Mouse (Mus musculus) embryonic facial prominence, embryonic 10.5 days (tissue): ENCODE data around the gene Myo1h. TPM values are rescaled to one million over a fixed set of nuclear protein-coding genes. Genes with fewer than 3 reads are reported as not detected.

Experiments
- DNase-seq: peaks from one replicate; pipeline ENCODE4 v3.0.0-alpha.2; 2017; ENCODE audit warnings: low spot score
- H3K27ac ChIP-seq: fragments of 300-500 bp; sonication (generic); replicated peaks from 2 replicates; pipeline ENCODE4 v1.5.1; 2016; ENCODE audit warnings: mild to moderate bottlenecking
- H3K27me3 ChIP-seq: fragments of 300-500 bp; sonication (generic); replicated peaks from 2 replicates; pipeline ENCODE4 v1.6.1; 2016; ENCODE audit warnings: low read depth, mild to moderate bottlenecking; ENCODE audit not compliant: poor library complexity, severe bottlenecking
- H3K36me3 ChIP-seq: fragments of 300-500 bp; sonication (generic); replicated peaks from 2 replicates; pipeline ENCODE4 v1.6.1; 2016; ENCODE audit warnings: mild to moderate bottlenecking, moderate library complexity
- H3K4me1 ChIP-seq: fragments of 300-500 bp; sonication (generic); 2 replicates; pipeline ENCODE4 v1.6.1; 2016
- H3K4me3 ChIP-seq: fragments of 300-500 bp; sonication (generic); 2 replicates; pipeline ENCODE4 v1.5.1; 2016; ENCODE audit warnings: mild to moderate bottlenecking, moderate library complexity
- H3K9me3 ChIP-seq: fragments of 300-500 bp; sonication (generic); 2 replicates; pipeline ENCODE4 v1.6.1; 2016; ENCODE audit warnings: mild to moderate bottlenecking
- WGBS: fragments of 180-500 bp; shearing (Covaris S2); methylation state at CpG from one replicate; pipeline ENCODE4 v1.1.7; 2016; 5-methylcytosine and 5-hydroxymethylcytosine counted together
- polyA plus RNA-seq: library from polyadenylated mRNA; unstranded; fragments of >200 nt; fragmentation: Nextera tagmentation; extraction: Ambion mirVana; gene quantifications from 2 replicates; pipeline ENCODE4 v1.2.1, GENCODE M21; 2016

Myo1h gene
- polyA plus RNA-seq, 1 experiment from 2014 or later, result 1.2 TPM

- WGBS, result 70% methylated on average over 3 of the region's 3 CpGs
- Histone ChIP-seq H3K27me3 (no peaks in the 10 kb centered on the region), H3K4me3 (peak overlapping the region; percentile 33; the same call in 1 of the 2 replicates), H3K27ac (peak overlapping the region; percentile 86), H3K4me1 (peaks cover 62% of the 10 kb centered on the region), H3K36me3 (peaks cover 100% of the 10 kb centered on the region), H3K9me3 (no peaks in the 10 kb centered on the region)
- DNase-seq, result no peak
Observed at GRCm38 (mm10) chr5:114371331-114371730, 82.4 kb downstream of the Myo1h start.

- peak overlapping the region; percentile 17; the same call in 1 of the 2 replicates for H3K4me3 ChIP-seq
- H3K4me1 ChIP-seq, result peaks cover 62% of the 10 kb centered on the region
Observed at GRCm38 (mm10) chr5:114371731-114372473, 82.9 kb downstream of the Myo1h start.

GRCm38 (mm10) chr5:114372565-114372964 is 83.6 kb downstream of the Myo1h start:
- DNase-seq, result peak; percentile 38
- peaks cover 95% of the 10 kb centered on the region for H3K36me3 ChIP-seq

More at GRCm38 (mm10) chr5:114371731-114372473, 82.9 kb downstream of the Myo1h start:
- DNase-seq, result peak; percentile 27
- Histone ChIP-seq H3K27ac (peak overlapping the region; percentile 86), H3K27me3 (no peaks in the 10 kb centered on the region), H3K9me3 (no peaks in the 10 kb centered on the region), H3K36me3 (peaks cover 99% of the 10 kb centered on the region)
- 54% methylated on average over 25 of the region's 25 CpGs for WGBS

GRCm38 (mm10) chr5:114373174-114373573 is 84.2 kb downstream of the Myo1h start:
- H3K27me3 ChIP-seq, result no peaks in the 10 kb centered on the region

More at GRCm38 (mm10) chr5:114372565-114372964, 83.6 kb downstream of the Myo1h start:
- peaks cover 67% of the 10 kb centered on the region for H3K4me1 ChIP-seq
- H3K9me3 ChIP-seq, result no peaks in the 10 kb centered on the region
- H3K27me3 ChIP-seq, result no peaks in the 10 kb centered on the region
- H3K27ac ChIP-seq, result peak overlapping the region; percentile 86
- peak overlapping the region; percentile 17; the same call in 1 of the 2 replicates for H3K4me3 ChIP-seq
- 36% methylated on average over 11 of the region's 11 CpGs for WGBS

GRCm38 (mm10) chr5:114373581-114373980 is 84.6 kb downstream of the Myo1h start:
- no peaks in the 10 kb centered on the region for H3K27me3 ChIP-seq
- WGBS, result 87% methylated on average over 9 of the region's 9 CpGs
- no peaks in the 10 kb centered on the region for H3K9me3 ChIP-seq
- no peak overlapping the region for H3K4me3 ChIP-seq
- DNase-seq, result no peak
- peak overlapping the region; percentile 86; the same call in 1 of the 2 replicates for H3K27ac ChIP-seq
- H3K4me1 ChIP-seq, result peaks cover 76% of the 10 kb centered on the region
- peaks cover 87% of the 10 kb centered on the region for H3K36me3 ChIP-seq

More at GRCm38 (mm10) chr5:114373174-114373573, 84.2 kb downstream of the Myo1h start:
- Histone ChIP-seq H3K4me1 (peaks cover 73% of the 10 kb centered on the region), H3K9me3 (no peaks in the 10 kb centered on the region), H3K27ac (peak overlapping the region; percentile 86), H3K4me3 (no peak overlapping the region), H3K36me3 (peaks cover 91% of the 10 kb centered on the region)
- no peak for DNase-seq
- 70% methylated on average over 11 of the region's 11 CpGs for WGBS

- peaks cover 77% of the 10 kb centered on the region for H3K36me3 ChIP-seq
- H3K27me3 ChIP-seq, result no peaks in the 10 kb centered on the region
- H3K9me3 ChIP-seq, result no peaks in the 10 kb centered on the region
- 92% methylated on average over 23 of the region's 23 CpGs for WGBS
- 0 out of 2 replicates have a peak overlapping the region, but pooled peaks have one; percentile 86 for H3K27ac ChIP-seq
- no peak for DNase-seq
- H3K4me3 ChIP-seq, result no peak overlapping the region
- peaks cover 81% of the 10 kb centered on the region for H3K4me1 ChIP-seq
Observed at GRCm38 (mm10) chr5:114374409-114375213, 85.6 kb downstream of the Myo1h start.

- peak overlapping the region; percentile 96 for H3K4me3 ChIP-seq
- no peaks in the 10 kb centered on the region for H3K27me3 ChIP-seq
- peaks cover 49% of the 10 kb centered on the region for H3K36me3 ChIP-seq
- peak overlapping the region; percentile 96 for H3K27ac ChIP-seq
- no peak for DNase-seq
- H3K9me3 ChIP-seq, result no peaks in the 10 kb centered on the region
- 69% methylated on average over 10 of the region's 10 CpGs for WGBS
- peaks cover 62% of the 10 kb centered on the region for H3K4me1 ChIP-seq
Observed at GRCm38 (mm10) chr5:114378177-114378920, 89.4 kb downstream of the Myo1h start.

GRCm38 (mm10) chr5:114378936-114379335 is 90.0 kb downstream of the Myo1h start:
- WGBS, result 32% methylated on average over 6 of the region's 6 CpGs

GRCm38 (mm10) chr5:114379763-114380162 is 90.8 kb downstream of the Myo1h start:
- WGBS, result 1% methylated on average over 20 of the region's 20 CpGs
- no peak for DNase-seq
- peaks cover 48% of the 10 kb centered on the region for H3K36me3 ChIP-seq
- H3K27ac ChIP-seq, result peak overlapping the region; percentile 96
- H3K4me3 ChIP-seq, result peak overlapping the region; percentile 96
- H3K27me3 ChIP-seq, result no peaks in the 10 kb centered on the region
- no peaks in the 10 kb centered on the region for H3K9me3 ChIP-seq
- H3K4me1 ChIP-seq, result peaks cover 48% of the 10 kb centered on the region

More at GRCm38 (mm10) chr5:114378936-114379335, 90.0 kb downstream of the Myo1h start:
- no peak for DNase-seq
- Histone ChIP-seq H3K4me3 (peak overlapping the region; percentile 96), H3K4me1 (peaks cover 56% of the 10 kb centered on the region), H3K27ac (peak overlapping the region; percentile 96), H3K27me3 (no peaks in the 10 kb centered on the region), H3K9me3 (no peaks in the 10 kb centered on the region), H3K36me3 (peaks cover 48% of the 10 kb centered on the region)

GRCm38 (mm10) chr5:114380209-114381012 is 91.4 kb downstream of the Myo1h start, which contains the start of the genes Kctd10 and Ube3b:
Gene Kctd10 (minus strand): TSS chr5:114380508.
Gene Ube3b (plus strand): TSS chr5:114380607.
- Histone ChIP-seq H3K9me3 (no peaks in the 10 kb centered on the region), H3K27me3 (no peaks in the 10 kb centered on the region), H3K4me3 (peak within 1 kb of the TSS; percentile 96), H3K4me1 (peaks cover 47% of the 10 kb centered on the region), H3K27ac (peak within 1 kb of the TSS; percentile 96), H3K36me3 (peaks cover 48% of the 10 kb centered on the region)
- peak; percentile 94 for DNase-seq
- under 1% methylated on average over 74 of the region's 74 CpGs for WGBS

- peak overlapping the region; percentile 96 for H3K4me3 ChIP-seq
- H3K27me3 ChIP-seq, result no peaks in the 10 kb centered on the region
- peaks cover 44% of the 10 kb centered on the region for H3K4me1 ChIP-seq
- H3K9me3 ChIP-seq, result no peaks in the 10 kb centered on the region
- no peak for DNase-seq
- H3K36me3 ChIP-seq, result peaks cover 48% of the 10 kb centered on the region
- peak overlapping the region; percentile 96 for H3K27ac ChIP-seq
- WGBS, result under 1% methylated on average over 18 of the region's 18 CpGs
Observed at GRCm38 (mm10) chr5:114381013-114381351, 92.0 kb downstream of the Myo1h start.
